Mouse (Mus musculus) forebrain, embryonic 16.5 days (tissue): ENCODE measurements around the gene Nkg7. TPM values are rescaled to one million over a fixed set of nuclear protein-coding genes. Genes with fewer than 3 reads are reported as not detected.
"Not testable (repeated sequence)": the region's sequence is repeated elsewhere in the genome, so short reads cannot be mapped to it uniquely, and the experiment has no call there.

ENCODE experiments used
- ATAC-seq: fragments of 200-750 bp; cut with Nextera tagmentation; 2 replicates; pipeline ENCODE4 v1.8.0; 2017; ENCODE audit warnings: mild to moderate bottlenecking, moderate library complexity
- H3K27ac ChIP-seq: fragments of 300-500 bp; sonication (generic); 2 replicates; pipeline ENCODE4 v1.5.1; 2014; ENCODE audit warnings: low read length, control low read depth
- H3K27me3 ChIP-seq: fragments of 300-500 bp; sonication (generic); replicated peaks from 2 replicates; pipeline ENCODE4 v1.6.1; 2014; ENCODE audit warnings: low read length; ENCODE audit not compliant: control insufficient read depth, insufficient read depth
- H3K36me3 ChIP-seq: fragments of 300-500 bp; sonication (generic); 2 replicates; pipeline ENCODE4 v1.6.1; 2014; ENCODE audit not compliant: control insufficient read depth, insufficient read depth
- H3K4me1 ChIP-seq: fragments of 300-500 bp; sonication (generic); replicated peaks from 2 replicates; pipeline ENCODE4 v1.6.1; 2014; ENCODE audit warnings: low read length; ENCODE audit not compliant: control insufficient read depth, insufficient read depth
- H3K4me2 ChIP-seq: fragments of 300-500 bp; sonication (generic); 2 replicates; pipeline ENCODE4 v1.6.1; 2014; ENCODE audit warnings: mild to moderate bottlenecking, low read length, control low read depth
- H3K4me3 ChIP-seq: fragments of 300-500 bp; sonication (generic); replicated peaks from 2 replicates; pipeline ENCODE4 v1.5.1; 2014; ENCODE audit warnings: mild to moderate bottlenecking, low read length, control low read depth
- H3K9ac ChIP-seq: fragments of 300-500 bp; sonication (generic); replicated peaks from 2 replicates; pipeline ENCODE4 v1.6.1; 2014; ENCODE audit warnings: low read depth, low read length, control low read depth
- H3K9me3 ChIP-seq: fragments of 300-500 bp; sonication (generic); 2 replicates; pipeline ENCODE4 v1.6.1; 2016; ENCODE audit warnings: low read length; ENCODE audit not compliant: control insufficient read depth
- WGBS: fragments of 180-500 bp; shearing (Covaris S2); extraction: QIAGEN DNeasy Blood & Tissue Kit; methylation state at CpG from one replicate; pipeline ENCODE4 v1.1.7; 2014; 5-methylcytosine and 5-hydroxymethylcytosine counted together
- polyA plus RNA-seq: library from polyadenylated mRNA; unstranded; fragments of >200 nt; fragmentation: Nextera tagmentation; extraction: Ambion mirVana; gene quantifications from 2 replicates; pipeline ENCODE4 v1.2.1, GENCODE M21; 2015

Gene Nkg7
- not detected in 2 replicates for polyA plus RNA-seq

DNA sequence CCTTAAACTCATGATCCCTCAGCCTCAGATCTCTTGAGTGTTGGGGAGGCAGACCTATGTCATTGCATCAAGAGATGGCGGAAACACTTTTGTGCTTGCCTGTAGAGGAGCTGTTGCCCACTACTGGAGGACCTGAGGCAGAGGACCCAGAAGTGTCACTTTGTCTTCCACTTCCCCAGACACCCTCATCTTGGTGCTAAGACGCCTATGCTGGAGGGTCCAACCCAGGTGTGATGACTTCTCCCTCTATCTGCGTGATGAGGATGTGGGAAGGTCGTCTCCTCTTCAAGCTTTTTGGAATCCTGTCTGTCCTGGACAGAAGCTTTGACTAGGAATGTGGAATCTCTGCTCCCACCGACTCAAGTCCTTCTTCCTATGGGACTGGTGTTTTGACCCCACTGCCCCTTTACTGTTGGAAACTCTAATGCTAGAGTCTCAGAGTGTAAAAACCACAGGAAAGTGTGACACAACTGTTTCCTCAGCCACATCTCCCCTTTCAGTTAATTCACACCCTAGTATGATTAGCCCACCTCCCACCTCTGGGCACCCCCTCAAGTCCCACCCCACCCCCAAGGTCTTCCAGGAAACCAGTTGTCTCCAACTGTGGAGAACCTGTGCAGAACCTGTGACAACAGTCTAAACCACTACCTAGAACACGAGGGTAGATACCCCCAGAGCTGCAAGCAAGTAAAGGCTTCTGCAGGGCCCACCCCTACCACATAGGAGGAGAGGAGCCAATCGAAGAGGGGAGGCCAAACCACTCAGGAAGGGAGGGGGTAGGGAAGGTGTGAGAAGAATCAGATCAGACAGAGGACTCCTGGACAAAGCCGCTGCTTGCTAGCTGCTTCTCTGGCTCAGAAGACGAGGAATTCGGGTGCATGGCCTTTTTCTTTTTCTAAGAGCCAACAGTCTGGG lies at the start of gene Nkg7:
Gene Nkg7, plus strand, starts transcription at position 733 of the 915 bp plus-strand sequence.
- no peaks in the 10 kb centered on the region for H3K36me3 ChIP-seq
- no peak within 1 kb of the TSS for H3K27ac ChIP-seq
- H3K4me3 ChIP-seq, result no peak within 1 kb of the TSS
- no peaks in the 10 kb centered on the region for H3K9me3 ChIP-seq
- no peak within 1 kb of the TSS for H3K4me2 ChIP-seq
- 78% methylated on average over 10 of the region's 10 CpGs for WGBS
- no peak within 1 kb of the TSS for H3K9ac ChIP-seq
- H3K4me1 ChIP-seq, result no peaks in the 10 kb centered on the region
- no peaks in the 10 kb centered on the region for H3K27me3 ChIP-seq
- no peak for ATAC-seq

DNA sequence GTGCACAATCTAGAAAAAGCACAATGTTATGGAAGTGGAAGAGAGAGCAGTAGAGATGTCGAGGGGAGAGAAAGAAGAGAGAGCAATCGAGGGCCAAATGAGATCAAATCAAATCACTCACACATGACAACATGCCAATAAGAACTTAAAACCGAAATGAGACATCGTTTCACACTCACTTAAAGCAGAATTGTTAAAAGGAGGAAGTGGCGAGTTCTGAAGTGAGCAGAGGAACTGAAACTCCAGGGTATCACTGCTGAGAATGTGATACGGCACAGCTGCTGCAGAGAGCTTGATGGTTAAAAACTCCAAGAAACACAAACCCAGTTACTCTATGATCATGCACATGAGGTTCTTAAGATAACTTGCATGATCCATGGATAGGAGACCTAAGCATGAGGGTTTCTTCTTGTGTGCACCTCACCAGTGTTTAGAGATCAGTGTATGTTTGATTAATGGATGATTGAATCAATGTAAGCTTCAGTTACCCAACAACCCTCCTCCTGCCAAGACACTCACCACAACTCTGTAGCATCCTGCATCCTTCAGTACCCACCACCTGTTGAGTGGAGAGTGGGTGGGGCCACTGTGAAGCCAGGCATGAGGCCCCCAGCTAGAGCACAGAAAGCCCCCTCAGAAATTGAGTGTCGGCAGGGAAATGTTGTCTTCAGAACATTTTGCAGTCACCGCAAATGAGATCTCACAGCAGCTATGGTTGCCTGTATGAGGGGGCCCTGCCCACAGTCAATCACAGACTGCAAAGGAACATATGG lies 44.3 kb upstream of the Nkg7 start:
- H3K27me3 ChIP-seq, result no peaks in the 10 kb centered on the region
- H3K27ac ChIP-seq, result no peak overlapping the region
- no peak overlapping the region for H3K4me3 ChIP-seq
- no peak overlapping the region for H3K4me2 ChIP-seq
- no peak overlapping the region for H3K9ac ChIP-seq
- WGBS, result 82% methylated on average over 8 of the region's 8 CpGs
- no peaks in the 10 kb centered on the region for H3K36me3 ChIP-seq
- H3K9me3 ChIP-seq, result no peaks in the 10 kb centered on the region
- no peak for ATAC-seq
- H3K4me1 ChIP-seq, result no peaks in the 10 kb centered on the region

DNA sequence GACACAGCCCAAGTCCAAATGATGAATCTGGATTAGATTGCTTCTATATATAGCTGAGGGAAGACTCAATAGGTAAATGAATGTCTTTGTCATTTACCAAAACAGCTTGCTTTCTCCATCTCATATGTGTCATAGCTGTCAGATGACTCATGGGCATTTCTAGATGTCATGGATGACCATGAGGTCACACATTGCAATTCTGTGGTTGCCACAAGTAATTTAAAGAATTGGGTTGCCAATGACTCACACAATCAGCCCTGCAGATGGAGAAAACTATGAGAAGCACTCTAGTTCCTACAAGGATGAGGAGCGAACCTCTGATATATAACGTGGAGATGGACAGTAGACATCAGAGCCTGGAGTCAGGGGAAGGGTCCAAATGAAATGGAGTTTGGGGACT lies 37.4 kb upstream of the Nkg7 start:
- H3K9me3 ChIP-seq, result no peaks in the 10 kb centered on the region
- H3K27ac ChIP-seq, result no peak overlapping the region
- H3K36me3 ChIP-seq, result no peaks in the 10 kb centered on the region
- no peak for ATAC-seq
- no peaks in the 10 kb centered on the region for H3K4me1 ChIP-seq
- H3K27me3 ChIP-seq, result no peaks in the 10 kb centered on the region
- 77% methylated on average over 2 of the region's 2 CpGs for WGBS
- no peak overlapping the region for H3K9ac ChIP-seq
- H3K4me2 ChIP-seq, result no peak overlapping the region
- H3K4me3 ChIP-seq, result no peak overlapping the region

DNA sequence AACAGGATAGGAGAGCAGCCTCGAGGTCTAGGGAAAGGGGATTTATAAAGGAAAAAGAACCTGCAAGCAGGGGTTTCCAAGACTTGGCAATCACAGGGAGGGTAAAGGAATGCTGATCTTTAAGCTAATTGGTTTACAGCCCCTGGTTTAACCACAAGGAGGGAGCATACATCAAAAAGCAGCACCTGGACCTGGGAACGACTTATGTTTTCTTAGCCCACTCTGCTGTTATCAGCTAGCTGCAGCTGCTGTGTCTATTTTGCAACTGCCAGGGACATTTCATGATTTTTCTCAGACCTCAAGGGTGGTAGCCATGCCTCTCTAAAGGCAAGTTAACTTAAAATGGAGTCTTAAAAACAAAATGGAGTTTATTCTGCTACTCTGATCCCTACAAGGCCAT lies 34.2 kb upstream of the Nkg7 start:
- no peak for ATAC-seq
- H3K27me3 ChIP-seq, result no peaks in the 10 kb centered on the region
- 56% methylated on average over 2 of the region's 2 CpGs for WGBS

DNA sequence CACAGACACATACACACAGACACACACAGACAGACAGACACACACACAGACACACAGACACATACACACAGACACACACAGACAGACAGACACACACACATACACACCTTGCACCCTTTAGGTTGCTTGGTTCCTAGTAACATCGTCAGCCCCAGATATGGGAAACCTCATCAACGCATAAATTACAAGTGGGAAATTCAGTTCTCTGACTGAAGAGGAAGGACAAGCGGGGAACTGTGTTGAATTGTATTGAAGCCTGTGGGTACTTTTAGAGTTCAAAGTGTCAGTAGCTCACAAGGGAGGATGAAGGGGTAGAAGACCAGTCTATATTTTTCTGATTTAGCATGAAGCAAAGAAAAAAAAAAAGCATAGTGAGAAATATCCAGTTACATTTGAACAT lies 29.3 kb upstream of the Nkg7 start:
- no peaks in the 10 kb centered on the region for H3K9me3 ChIP-seq
- H3K36me3 ChIP-seq, result no peaks in the 10 kb centered on the region
- H3K4me2 ChIP-seq, result no peak overlapping the region
- no peak overlapping the region for H3K4me3 ChIP-seq
- H3K27me3 ChIP-seq, result no peaks in the 10 kb centered on the region
- ATAC-seq, result no peak
- H3K4me1 ChIP-seq, result no peaks in the 10 kb centered on the region
- no peak overlapping the region for H3K9ac ChIP-seq
- WGBS, result 82% methylated on average over 3 of the region's 3 CpGs
- H3K27ac ChIP-seq, result no peak overlapping the region

More for the DNA sequence above, 34.2 kb upstream of the Nkg7 start:
- H3K9ac ChIP-seq, result no peak overlapping the region
- no peaks in the 10 kb centered on the region for H3K9me3 ChIP-seq
- no peak overlapping the region for H3K27ac ChIP-seq
- H3K4me2 ChIP-seq, result no peak overlapping the region
- H3K4me3 ChIP-seq, result no peak overlapping the region
- H3K36me3 ChIP-seq, result no peaks in the 10 kb centered on the region
- no peaks in the 10 kb centered on the region for H3K4me1 ChIP-seq

DNA sequence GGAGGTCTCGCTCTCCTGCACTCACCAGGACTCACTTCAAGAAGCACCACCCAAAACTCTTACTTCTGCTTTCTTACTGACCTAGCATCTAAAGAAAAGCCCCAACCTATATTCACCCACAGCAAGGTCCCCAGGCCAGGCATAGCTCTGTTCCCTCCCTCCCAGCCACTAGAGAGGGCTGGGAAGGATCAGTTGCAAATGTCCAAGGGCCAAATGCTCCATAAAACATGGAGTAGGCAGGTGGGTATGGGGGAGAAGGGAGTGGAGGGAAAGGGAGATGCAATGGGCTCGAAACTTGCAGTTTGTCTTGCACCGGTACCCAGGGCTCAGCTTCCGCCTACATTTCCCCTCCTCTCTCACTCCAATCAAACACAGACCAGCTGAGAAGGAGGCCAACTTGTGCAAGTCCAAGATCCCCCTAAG lies 28.7 kb upstream of the Nkg7 start, which contains the start of gene Siglecg:
Gene Siglecg, plus strand, starts transcription at position 74 of the 423 bp plus-strand sequence.
- H3K4me1 ChIP-seq, result no peaks in the 10 kb centered on the region
- no peak within 1 kb of the TSS for H3K4me2 ChIP-seq
- H3K9me3 ChIP-seq, result no peaks in the 10 kb centered on the region
- no peak within 1 kb of the TSS for H3K27ac ChIP-seq
- no peak within 1 kb of the TSS for H3K4me3 ChIP-seq
- H3K27me3 ChIP-seq, result no peaks in the 10 kb centered on the region
- H3K36me3 ChIP-seq, result no peaks in the 10 kb centered on the region
- no peak for ATAC-seq
- no peak within 1 kb of the TSS for H3K9ac ChIP-seq
- 81% methylated on average over 4 of the region's 4 CpGs for WGBS

DNA sequence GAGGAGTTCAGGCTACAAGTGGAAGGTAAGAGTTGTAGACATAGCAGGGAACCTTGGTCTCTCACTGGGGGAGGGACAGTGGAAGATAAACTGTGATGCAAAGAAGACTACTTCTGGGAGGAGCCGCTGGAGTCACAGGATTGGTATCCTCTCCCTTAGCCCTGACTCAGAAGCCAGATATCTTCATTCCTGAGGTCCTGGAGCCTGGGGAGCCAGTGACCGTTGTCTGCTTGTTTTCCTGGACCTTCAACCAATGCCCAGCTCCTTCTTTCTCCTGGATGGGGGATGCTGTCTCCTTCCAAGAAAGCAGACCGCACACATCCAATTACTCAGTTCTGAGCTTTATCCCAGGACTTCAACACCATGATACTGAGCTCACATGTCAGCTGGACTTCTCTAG lies 27.8 kb upstream of the Nkg7 start:
- 85% methylated on average over 3 of the region's 3 CpGs for WGBS
- no peaks in the 10 kb centered on the region for H3K4me1 ChIP-seq
- no peak overlapping the region for H3K4me2 ChIP-seq
- no peaks in the 10 kb centered on the region for H3K9me3 ChIP-seq
- no peak for ATAC-seq
- no peak overlapping the region for H3K4me3 ChIP-seq
- H3K27ac ChIP-seq, result no peak overlapping the region
- H3K36me3 ChIP-seq, result no peaks in the 10 kb centered on the region
- no peak overlapping the region for H3K9ac ChIP-seq
- no peaks in the 10 kb centered on the region for H3K27me3 ChIP-seq

DNA sequence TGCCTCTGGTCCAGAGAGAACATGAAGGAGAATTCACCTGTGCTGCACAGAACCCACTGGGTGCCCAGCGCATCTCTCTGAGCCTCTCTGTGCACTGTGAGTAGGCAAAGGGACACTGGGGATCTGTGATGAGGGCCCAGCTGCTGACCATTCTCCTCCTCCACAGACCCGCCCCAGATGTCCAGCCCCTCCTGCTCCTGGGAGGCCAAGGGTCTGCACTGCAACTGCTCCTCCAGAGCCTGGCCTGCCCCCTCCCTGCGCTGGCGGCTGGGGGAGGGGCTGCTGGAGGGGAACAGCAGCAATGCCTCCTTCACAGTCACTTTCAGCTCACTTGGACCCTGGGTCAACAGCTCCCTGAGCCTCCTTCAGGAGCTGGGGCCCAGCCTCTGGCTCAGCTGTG lies 25.1 kb upstream of the Nkg7 start:
- H3K9ac ChIP-seq, H3K9me3 ChIP-seq, H3K4me1 ChIP-seq, H3K36me3 ChIP-seq, H3K27ac ChIP-seq, H3K4me2 ChIP-seq, ATAC-seq, H3K4me3 ChIP-seq, H3K27me3 ChIP-seq: not testable (repeated sequence)
- WGBS, result 28% methylated on average over 4 of the region's 4 CpGs

DNA sequence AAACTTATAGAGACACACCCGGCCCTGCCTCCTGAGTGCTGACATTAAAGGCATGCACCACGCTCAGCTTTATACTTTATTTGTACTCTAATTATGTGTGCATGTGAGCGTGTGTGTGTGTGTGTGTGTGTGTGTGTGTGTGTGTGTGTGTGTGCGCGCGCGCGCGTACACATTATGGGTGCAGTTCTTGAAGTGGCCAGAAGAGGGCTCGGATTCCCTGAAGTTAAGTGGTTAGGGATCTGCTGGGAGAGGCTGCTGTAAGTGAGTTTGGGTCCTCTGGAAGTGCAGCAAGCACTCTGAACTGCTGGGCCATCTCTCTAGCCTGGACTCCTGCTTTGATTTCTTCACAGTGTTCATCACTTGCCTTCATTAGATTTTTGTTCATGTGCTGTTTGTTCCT lies 19.6 kb upstream of the Nkg7 start:
- Histone ChIP-seq H3K27me3 (no peaks in the 10 kb centered on the region), H3K4me1 (no peaks in the 10 kb centered on the region), H3K9ac (no peak overlapping the region), H3K4me3 (no peak overlapping the region), H3K27ac (no peak overlapping the region), H3K36me3 (no peaks in the 10 kb centered on the region), H3K4me2 (no peak overlapping the region), H3K9me3 (no peaks in the 10 kb centered on the region)
- ATAC-seq, result no peak
- WGBS, result 91% methylated on average over 10 of the region's 10 CpGs
